ENCODE assay signal across 8 mouse cellular contexts in the genomic region with DNA sequence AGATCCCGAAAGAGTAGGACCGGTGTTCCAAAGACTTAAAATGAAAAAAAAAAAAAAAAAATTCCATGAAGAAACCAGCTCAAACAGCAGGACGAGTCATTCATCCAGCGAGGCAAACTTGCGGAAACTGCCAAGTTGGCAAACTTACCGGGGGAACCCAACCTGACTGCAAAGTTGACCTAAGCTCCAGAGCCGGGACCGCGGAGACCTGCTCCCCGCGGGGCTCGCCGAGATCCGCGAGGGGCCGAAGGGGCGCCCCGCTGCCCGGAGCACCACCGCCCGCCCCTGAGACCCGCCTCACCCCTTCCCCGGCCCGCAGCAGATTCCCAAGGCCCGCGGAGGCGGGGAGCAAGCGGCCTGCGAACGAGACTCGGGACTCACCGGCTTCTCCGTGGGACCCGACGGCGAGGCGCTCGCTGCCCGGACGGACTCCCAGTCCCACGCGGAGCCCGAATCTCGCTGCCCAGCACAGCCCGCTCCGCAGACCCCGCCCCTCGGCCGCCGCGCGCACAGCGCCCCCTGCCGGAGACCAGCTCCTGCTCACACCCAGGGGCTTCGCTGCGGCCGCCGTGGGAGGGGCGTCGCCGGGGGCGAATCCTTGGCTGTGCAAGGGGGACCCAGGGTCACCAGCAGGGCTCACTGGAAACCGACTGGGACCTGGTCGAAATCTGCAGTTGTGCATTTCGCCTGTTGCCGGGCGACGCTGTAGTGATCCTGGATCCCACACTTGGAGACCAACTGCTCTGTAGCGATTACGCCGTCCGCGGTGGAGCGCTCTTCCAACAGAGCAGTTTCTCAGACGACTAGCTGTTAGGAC. TPM values are rescaled to one million over a fixed set of nuclear protein-coding genes. Genes with fewer than 3 reads are reported as not detected.
A peak's percentile ranks its signal among the peaks of the same experiment; 100 is the strongest.
DNase-seq lines count a peak whose midpoint lies in the region; ATAC-seq and TF ChIP-seq lines count a peak whose summit lies in the region.

Gene Steap1 (minus strand): TSS at position 461 of the 817 bp plus-strand sequence.

- no peaks in the 10 kb centered on the region for H3K9me3 ChIP-seq in ES-Bruce4 (replicated peaks; ENCODE audit: control insufficient read depth, insufficient read depth, low read length, poor library complexity, severe bottlenecking)
- H3K9me3 ChIP-seq in hindbrain, embryonic 10.5 days: no peaks in the 10 kb centered on the region
- no peaks in the 10 kb centered on the region for H3K9me3 ChIP-seq in lung, embryonic 14.5 days (ENCODE audit: low read depth, low read length)

- H3K9ac ChIP-seq in ES-Bruce4 (ENCODE audit: low read depth, poor library complexity, severe bottlenecking): peak within 1 kb of the TSS; percentile 93
- H3K9ac ChIP-seq in lung, embryonic 14.5 days: peak within 1 kb of the TSS; percentile 62

- peak within 1 kb of the TSS; percentile 94 for H3K4me2 ChIP-seq in lung, embryonic 14.5 days

- TF ChIP-seq EP300 in ES-Bruce4 (IDR thresholded peaks at IDR 0.05; ENCODE audit: insufficient read depth, low read depth, low read length): 0 out of 2 replicates have a peak, but pooled peaks have one; percentile 3

- H3K27me3 ChIP-seq in ES-Bruce4 (ENCODE audit: control insufficient read depth, insufficient read depth, low read length, poor library complexity, severe bottlenecking): no peaks in the 10 kb centered on the region
- no peaks in the 10 kb centered on the region for H3K27me3 ChIP-seq in cerebellum, adult 2 months (ENCODE audit: control insufficient read depth, insufficient read depth, low read length)
- H3K27me3 ChIP-seq in hindbrain, embryonic 10.5 days (ENCODE audit: insufficient read depth, poor library complexity, severe bottlenecking): peaks cover 22% of the 10 kb centered on the region
- H3K27me3 ChIP-seq in lung, embryonic 14.5 days (ENCODE audit: insufficient read depth, low read length): no peaks in the 10 kb centered on the region; the same call in 1 of the 2 replicates

- no peaks in the 10 kb centered on the region for H3K36me3 ChIP-seq in ES-Bruce4 (ENCODE audit: control insufficient read depth, insufficient read depth, low read length, poor library complexity, severe bottlenecking)
- H3K36me3 ChIP-seq in hindbrain, embryonic 10.5 days: no peaks in the 10 kb centered on the region
- no peaks in the 10 kb centered on the region for H3K36me3 ChIP-seq in lung, embryonic 14.5 days (ENCODE audit: insufficient read depth)

- peak; percentile 90 for ATAC-seq in frontal cortex, adult (ENCODE audit: low TSS enrichment)
- ATAC-seq in lung, embryonic 14.5 days (ENCODE audit: insufficient read depth): peak; percentile 96

- 1% methylated on average over 75 of the region's 75 CpGs for WGBS in cerebellum, adult 2 months
- WGBS in hindbrain, embryonic 10.5 days: under 1% methylated on average over 75 of the region's 75 CpGs
- WGBS in lung, embryonic 14.5 days: under 1% methylated on average over 75 of the region's 75 CpGs

- peak; percentile 76 to 85 for DNase-seq in cerebellum, adult 2 months
- DNase-seq in hindbrain, embryonic 10.5 days (ENCODE audit: low spot score): peak; percentile 92
- DNase-seq in layer of hippocampus, adult 9-10 months (ENCODE audit: low spot score): peak; percentile 12
- peak; percentile 89 for DNase-seq in lung, embryonic 14.5 days
- DNase-seq in ovary, postnatal 10 days (ENCODE audit: low spot score): peak; percentile 97
- DNase-seq in thymus, postnatal 0 days (ENCODE audit: low spot score): peak; percentile 32

- TF ChIP-seq POLR2A in ES-Bruce4 (IDR thresholded peaks at IDR 0.05; ENCODE audit: insufficient read depth, low read length): no peak
- no peak for TF ChIP-seq POLR2A in cerebellum, adult 2 months (IDR thresholded peaks at IDR 0.05; ENCODE audit: borderline replicate concordance, insufficient read depth, low read length)

- peak within 1 kb of the TSS; percentile 66 for H3K4me3 ChIP-seq in ES-Bruce4 (ENCODE audit: low read depth, low read length)
- H3K4me3 ChIP-seq in cerebellum, adult 2 months (replicated peaks; ENCODE audit: insufficient read depth, low read depth, low read length): peak within 1 kb of the TSS; percentile 49
- H3K4me3 ChIP-seq in hindbrain, embryonic 10.5 days: peak within 1 kb of the TSS; percentile 74
- peak within 1 kb of the TSS; percentile 59 for H3K4me3 ChIP-seq in lung, embryonic 14.5 days (ENCODE audit: low read depth, low read length)

- H3K27ac ChIP-seq in ES-Bruce4 (ENCODE audit: insufficient read depth, low read length): no peak within 1 kb of the TSS
- H3K27ac ChIP-seq in cerebellum, adult 2 months (ENCODE audit: insufficient read depth, low read length): no peak within 1 kb of the TSS
- H3K27ac ChIP-seq in hindbrain, embryonic 10.5 days: peak within 1 kb of the TSS; percentile 84
- no peak within 1 kb of the TSS for H3K27ac ChIP-seq in lung, embryonic 14.5 days (ENCODE audit: low read depth)

- TF ChIP-seq CTCF in ES-Bruce4 (IDR thresholded peaks at IDR 0.05; ENCODE audit: low read depth, low read length): peak; percentile 67
- peak; percentile 68 for TF ChIP-seq CTCF in cerebellum, adult 2 months (IDR thresholded peaks at IDR 0.05; ENCODE audit: borderline replicate concordance, insufficient read depth, low read depth, low read length)
- peak; percentile 70 for TF ChIP-seq CTCF in lung, embryonic 14.5 days (IDR thresholded peaks at IDR 0.05; ENCODE audit: low read depth)

- H3K4me1 ChIP-seq in ES-Bruce4 (ENCODE audit: control insufficient read depth, insufficient read depth, low read length): no peaks in the 10 kb centered on the region
- H3K4me1 ChIP-seq in cerebellum, adult 2 months (ENCODE audit: control insufficient read depth, insufficient read depth, low read length): no peaks in the 10 kb centered on the region
- peaks cover 5% of the 10 kb centered on the region; the same call in 1 of the 2 replicates for H3K4me1 ChIP-seq in hindbrain, embryonic 10.5 days (replicated peaks)
- H3K4me1 ChIP-seq in lung, embryonic 14.5 days (ENCODE audit: insufficient read depth): no peaks in the 10 kb centered on the region

RNA-seq across cellular contexts. Expression of gene Steap1, which starts in this region (rescaled TPM):
- polyA plus RNA-seq in ES-Bruce4 (2011; ENCODE audit: insufficient read depth, insufficient read length, low read depth, missing spikeins): 16.6 and 21.8 TPM in 2 replicates
- 1.3 and 3.3 TPM in 2 replicates for polyA plus RNA-seq in cerebellum, adult 2 months (2012; rRNA removed)
- polyA plus RNA-seq in hindbrain, embryonic 10.5 days (2016; fragmentation: Nextera tagmentation; extraction: Ambion mirVana): 5.1 and 7.3 TPM in 2 replicates
- polyA plus RNA-seq in lung, embryonic 14.5 days (2014; fragmentation: Nextera tagmentation; extraction: Ambion mirVana): 2.2 and 2.8 TPM in 2 replicates
- 0.73 and 0.77 TPM in 2 replicates for polyA plus RNA-seq in thymus, postnatal 0 days (2015; fragmentation: Nextera tagmentation; extraction: Ambion mirVana)

Comparison
In these comparisons a context has a peak if more than half of its experiments do, and no peak if none do; other contexts are left out.
1. Peak in DNase-seq in thymus, postnatal 0 days; RNA of the gene not detected or under 1 TPM.
2. DNase-seq: peak in every context shown above with its lines; median percentile 97 in ovary, postnatal 10 days; 92 in hindbrain, embryonic 10.5 days; 89 in lung, embryonic 14.5 days; 80 in cerebellum, adult 2 months; 32 in thymus, postnatal 0 days; 12 in layer of hippocampus, adult 9-10 months.